Mouse (Mus musculus) C2C12 (cell line): ENCODE results near the gene Wdr25.

Experiments
- CEBPB ChIP-seq: IDR thresholded peaks from one replicate; pipeline ENCODE4 v1.6.1; 2011; ENCODE audit warnings: low read depth, mild to moderate bottlenecking, control low read depth, moderate library complexity
- CTCF ChIP-seq: IDR thresholded peaks from one replicate; pipeline ENCODE4 v1.5.1; 2011; ENCODE audit not compliant: control insufficient read depth, insufficient read depth, insufficient read length
- FOSL1 ChIP-seq: IDR thresholded peaks from one replicate; pipeline ENCODE4 v1.8.0; 2011; ENCODE audit warnings: mild to moderate bottlenecking, low read length; ENCODE audit not compliant: poor library complexity, insufficient read depth, severe bottlenecking
- MAX ChIP-seq: IDR thresholded peaks from one replicate; pipeline ENCODE4 v1.6.1; 2011; ENCODE audit warnings: mild to moderate bottlenecking, control low read depth
- MYOD1 ChIP-seq: IDR thresholded peaks from one replicate; pipeline ENCODE4 v1.6.1; 2011; ENCODE audit warnings: low read depth; ENCODE audit not compliant: control insufficient read depth, insufficient read length
- MYOG ChIP-seq: IDR thresholded peaks from one replicate; pipeline ENCODE4 v1.6.1; 2011; ENCODE audit not compliant: control insufficient read depth, insufficient read length; ENCODE audit errors: extremely low read depth
- USF1 ChIP-seq: IDR thresholded peaks from one replicate; pipeline ENCODE4 v1.6.1; 2011; ENCODE audit warnings: low read depth, mild to moderate bottlenecking, control low read depth, moderate library complexity

DNA sequence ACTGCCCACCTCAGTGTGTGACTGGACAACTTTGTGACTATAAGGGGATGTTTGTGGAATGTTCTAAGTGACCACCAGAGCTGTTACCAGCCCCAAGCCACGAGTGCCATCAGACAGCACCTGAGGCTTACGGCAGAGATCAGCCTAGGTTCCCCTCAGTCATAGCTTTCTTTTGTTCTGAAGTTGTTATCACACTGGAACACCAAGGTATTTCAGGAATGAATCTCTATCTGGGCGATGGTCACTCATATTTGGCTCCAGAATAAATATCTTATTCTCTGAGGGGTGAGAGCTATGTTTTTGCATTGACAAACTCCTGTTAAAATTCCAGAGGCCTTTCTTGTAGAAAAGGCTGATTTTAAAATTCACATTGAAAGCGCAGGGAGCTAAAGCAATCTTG lies 14.3 kb upstream of the Wdr25 start:
- TF ChIP-seq CTCF (no peak), MYOG (no peak), MAX (no peak), CEBPB (no peak), FOSL1 (no peak), USF1 (no peak), MYOD1 (no peak)
